Mouse (Mus musculus): ENCODE results near the gene Gsto2. TPM values are rescaled to one million over a fixed set of nuclear protein-coding genes. Genes with fewer than 3 reads are reported as not detected.
A peak's percentile ranks its signal among the peaks of the same experiment; 100 is the strongest.
"Not testable (repeated sequence)": the region's sequence is repeated elsewhere in the genome, so short reads cannot be mapped to it uniquely, and the experiment has no call there.

The Gsto2 gene
- polyA plus RNA-seq, 1 experiment, result 5.7 TPM

GRCm38 (mm10) chr19:47835776-47836175 is 29.6 kb upstream of the Gsto2 start:
- Histone ChIP-seq H3K36me3 (ENCODE audit: control insufficient read depth, insufficient read depth) (no peaks in the 10 kb centered on the region), H3K4me3 (no peak overlapping the region), H3ac (ENCODE audit: control insufficient read depth, insufficient read length) (no peak overlapping the region), H3K79me2 (ENCODE audit: control insufficient read depth, insufficient read depth) (no peaks in the 10 kb centered on the region), H3K27me3 (ENCODE audit: control insufficient read depth, insufficient read depth, insufficient read length) (no peaks in the 10 kb centered on the region), H3K4me2 (ENCODE audit: low read depth) (no peak overlapping the region)
- TF ChIP-seq TCF3 (IDR thresholded peaks at IDR 0.05; ENCODE audit: insufficient read length, low read depth) (no peak), TCF12 (IDR thresholded peaks at IDR 0.05; ENCODE audit: insufficient read depth, poor library complexity, severe bottlenecking) (no peak), REST (IDR thresholded peaks at IDR 0.05; ENCODE audit: insufficient read depth, insufficient read length) (no peak), E2F4 (IDR thresholded peaks at IDR 0.05; ENCODE audit: insufficient read depth) (no peak), MYOD1 (IDR thresholded peaks at IDR 0.05; ENCODE audit: control insufficient read depth in 1 of 3, insufficient read length in 2 of 3, low read depth in 2 of 3) (no peak), USF1 (IDR thresholded peaks at IDR 0.05; ENCODE audit: low read depth) (no peak), POLR2AphosphoS2 (IDR thresholded peaks at IDR 0.05; ENCODE audit: insufficient read length, low read depth) (no peak), MAX (IDR thresholded peaks at IDR 0.05; ENCODE audit: low read depth) (no peak), MYOG (IDR thresholded peaks at IDR 0.05; ENCODE audit: control insufficient read depth in 1 of 3, insufficient read depth in 1 of 3, insufficient read length in 2 of 3, low read depth in 2 of 3) (no peak), CEBPB (IDR thresholded peaks at IDR 0.05; ENCODE audit: insufficient read depth, poor library complexity, severe bottlenecking) (no peak)

- Histone ChIP-seq H3K4me2 (ENCODE audit: low read depth) (peak overlapping the region; percentile 82), H3K79me2 (ENCODE audit: control insufficient read depth, insufficient read depth) (no peaks in the 10 kb centered on the region), H3ac (ENCODE audit: control insufficient read depth, insufficient read length) (no peak overlapping the region), H3K36me3 (ENCODE audit: control insufficient read depth, insufficient read depth) (no peaks in the 10 kb centered on the region), H3K27me3 (ENCODE audit: control insufficient read depth, insufficient read depth, insufficient read length) (no peaks in the 10 kb centered on the region), H3K4me3 (no peak overlapping the region)
- TF ChIP-seq SRF (IDR thresholded peaks at IDR 0.05; ENCODE audit: control insufficient read depth, insufficient read length, low read depth) (no peak), POLR2A (IDR thresholded peaks at IDR 0.05; ENCODE audit: insufficient read length, low read depth) (no peak), MYOD1 (IDR thresholded peaks at IDR 0.05; ENCODE audit: control insufficient read depth in 1 of 3, insufficient read length in 2 of 3, low read depth in 2 of 3) (no peak), TCF3 (IDR thresholded peaks at IDR 0.05; ENCODE audit: insufficient read length, low read depth) (no peak), USF1 (IDR thresholded peaks at IDR 0.05; ENCODE audit: low read depth) (no peak), REST (IDR thresholded peaks at IDR 0.05; ENCODE audit: insufficient read depth, insufficient read length) (no peak), TCF12 (IDR thresholded peaks at IDR 0.05; ENCODE audit: insufficient read depth, poor library complexity, severe bottlenecking) (no peak), MYOG (IDR thresholded peaks at IDR 0.05; ENCODE audit: control insufficient read depth in 1 of 3, insufficient read depth in 1 of 3, insufficient read length in 2 of 3, low read depth in 2 of 3) (no peak), CEBPB (IDR thresholded peaks at IDR 0.05; ENCODE audit: insufficient read depth, poor library complexity, severe bottlenecking) (no peak), E2F4 (IDR thresholded peaks at IDR 0.05; ENCODE audit: insufficient read depth) (no peak)
These were observed 28.4 kb upstream of the Gsto2 start for GRCm38 (mm10) chr19:47836701-47837526.

GRCm38 (mm10) chr19:47837527-47837901 is 27.8 kb upstream of the Gsto2 start:
- H3K4me3 ChIP-seq, result no peak overlapping the region
- H3K79me2 ChIP-seq (ENCODE audit: control insufficient read depth, insufficient read depth), result no peaks in the 10 kb centered on the region
- peak overlapping the region; percentile 82 for H3K4me2 ChIP-seq (ENCODE audit: low read depth)
- H3ac ChIP-seq (ENCODE audit: control insufficient read depth, insufficient read length), result no peak overlapping the region
- no peaks in the 10 kb centered on the region for H3K27me3 ChIP-seq (ENCODE audit: control insufficient read depth, insufficient read depth, insufficient read length)
- TF ChIP-seq CEBPB (IDR thresholded peaks at IDR 0.05; ENCODE audit: insufficient read depth, poor library complexity, severe bottlenecking) (no peak), TCF3 (IDR thresholded peaks at IDR 0.05; ENCODE audit: insufficient read length, low read depth) (no peak), POLR2AphosphoS2 (IDR thresholded peaks at IDR 0.05; ENCODE audit: insufficient read length, low read depth) (no peak), TCF12 (IDR thresholded peaks at IDR 0.05; ENCODE audit: insufficient read depth, poor library complexity, severe bottlenecking) (no peak), USF1 (IDR thresholded peaks at IDR 0.05; ENCODE audit: low read depth) (no peak), SRF (IDR thresholded peaks at IDR 0.05; ENCODE audit: control insufficient read depth, insufficient read length, low read depth) (no peak), MAX (IDR thresholded peaks at IDR 0.05; ENCODE audit: low read depth) (no peak), REST (IDR thresholded peaks at IDR 0.05; ENCODE audit: insufficient read depth, insufficient read length) (no peak), E2F4 (IDR thresholded peaks at IDR 0.05; ENCODE audit: insufficient read depth) (no peak), MYOD1 (IDR thresholded peaks at IDR 0.05; ENCODE audit: control insufficient read depth in 1 of 3, insufficient read length in 2 of 3, low read depth in 2 of 3) (no peak)
- H3K36me3 ChIP-seq (ENCODE audit: control insufficient read depth, insufficient read depth), result no peaks in the 10 kb centered on the region

- not testable (repeated sequence) for H3K4me3 ChIP-seq; H3K79me2 ChIP-seq (ENCODE audit: control insufficient read depth, insufficient read depth); H3K4me2 ChIP-seq (ENCODE audit: low read depth); H3K27me3 ChIP-seq (ENCODE audit: control insufficient read depth, insufficient read depth, insufficient read length); H3ac ChIP-seq (ENCODE audit: control insufficient read depth, insufficient read length); H3K36me3 ChIP-seq (ENCODE audit: control insufficient read depth, insufficient read depth)
These were observed 24.1 kb upstream of the Gsto2 start for GRCm38 (mm10) chr19:47841234-47841633.

GRCm38 (mm10) chr19:47849735-47850134 is 15.6 kb upstream of the Gsto2 start:
- Histone ChIP-seq H3K4me2 (ENCODE audit: low read depth) (no peak overlapping the region), H3K36me3 (ENCODE audit: control insufficient read depth, insufficient read depth) (no peaks in the 10 kb centered on the region), H3K27me3 (ENCODE audit: control insufficient read depth, insufficient read depth, insufficient read length) (no peaks in the 10 kb centered on the region), H3ac (ENCODE audit: control insufficient read depth, insufficient read length) (no peak overlapping the region), H3K4me3 (no peak overlapping the region), H3K79me2 (ENCODE audit: control insufficient read depth, insufficient read depth) (no peaks in the 10 kb centered on the region)
- TF ChIP-seq TCF12 (IDR thresholded peaks at IDR 0.05; ENCODE audit: insufficient read depth, poor library complexity, severe bottlenecking) (no peak), E2F4 (IDR thresholded peaks at IDR 0.05; ENCODE audit: insufficient read depth) (no peak), MYOG (IDR thresholded peaks at IDR 0.05; ENCODE audit: control insufficient read depth in 1 of 3, insufficient read depth in 1 of 3, insufficient read length in 2 of 3, low read depth in 2 of 3) (no peak), POLR2A (IDR thresholded peaks at IDR 0.05; ENCODE audit: insufficient read length, low read depth) (no peak), POLR2AphosphoS2 (IDR thresholded peaks at IDR 0.05; ENCODE audit: insufficient read length, low read depth) (no peak), MAX (IDR thresholded peaks at IDR 0.05; ENCODE audit: low read depth) (no peak), REST (IDR thresholded peaks at IDR 0.05; ENCODE audit: insufficient read depth, insufficient read length) (no peak), MYOD1 (IDR thresholded peaks at IDR 0.05; ENCODE audit: control insufficient read depth in 1 of 3, insufficient read length in 2 of 3, low read depth in 2 of 3) (no peak), SRF (IDR thresholded peaks at IDR 0.05; ENCODE audit: control insufficient read depth, insufficient read length, low read depth) (no peak), CEBPB (IDR thresholded peaks at IDR 0.05; ENCODE audit: insufficient read depth, poor library complexity, severe bottlenecking) (no peak), USF1 (IDR thresholded peaks at IDR 0.05; ENCODE audit: low read depth) (no peak), TCF3 (IDR thresholded peaks at IDR 0.05; ENCODE audit: insufficient read length, low read depth) (no peak)

- not testable (repeated sequence) for H3ac ChIP-seq (ENCODE audit: control insufficient read depth, insufficient read length); H3K27me3 ChIP-seq (ENCODE audit: control insufficient read depth, insufficient read depth, insufficient read length); H3K36me3 ChIP-seq (ENCODE audit: control insufficient read depth, insufficient read depth); H3K4me3 ChIP-seq
- peak overlapping the region; percentile 6 for H3K4me2 ChIP-seq (ENCODE audit: low read depth)
- H3K79me2 ChIP-seq (ENCODE audit: control insufficient read depth, insufficient read depth), result peaks cover 16% of the 10 kb centered on the region
These were observed 13.2 kb upstream of the Gsto2 start for GRCm38 (mm10) chr19:47852131-47852530.

All from myocyte (in vitro differentiated cells).